Mouse (Mus musculus): ENCODE results near the gene Faf1. TPM values are rescaled to one million over a fixed set of nuclear protein-coding genes. Genes with fewer than 3 reads are reported as not detected.

Faf1 gene
- polyA plus RNA-seq, 1 experiment from 2014 or later: 33.9 TPM

- no peaks in the 10 kb centered on the region for H3K4me1 ChIP-seq (ENCODE audit: control insufficient read depth, insufficient read depth, low read length)
- 79% methylated on average over 5 of the region's 5 CpGs for WGBS
- no peaks in the 10 kb centered on the region for H3K9me3 ChIP-seq (ENCODE audit: control insufficient read depth, low read length)
- H3K4me2 ChIP-seq (ENCODE audit: low read depth, severe bottlenecking): no peak overlapping the region
- no peak overlapping the region for H3K9ac ChIP-seq (ENCODE audit: low read length)
- no peaks in the 10 kb centered on the region for H3K27me3 ChIP-seq (ENCODE audit: control insufficient read depth, insufficient read depth, low read length)
- no peak for DNase-seq (ENCODE audit: low spot score)
- H3K27ac ChIP-seq (replicated peaks; ENCODE audit: low read depth, low read length): no peak overlapping the region
- no peak overlapping the region for H3K4me3 ChIP-seq (ENCODE audit: low read depth, low read length)
- ATAC-seq (ENCODE audit: insufficient number of reproducible peaks, low FRiP score, low TSS enrichment, low read depth): no peak
- H3K36me3 ChIP-seq (ENCODE audit: control insufficient read depth, insufficient read depth, low read length): no peaks in the 10 kb centered on the region
Observed at GRCm38 (mm10) chr4:109649331-109649730, 27.1 kb upstream of the Faf1 start.

DNA sequence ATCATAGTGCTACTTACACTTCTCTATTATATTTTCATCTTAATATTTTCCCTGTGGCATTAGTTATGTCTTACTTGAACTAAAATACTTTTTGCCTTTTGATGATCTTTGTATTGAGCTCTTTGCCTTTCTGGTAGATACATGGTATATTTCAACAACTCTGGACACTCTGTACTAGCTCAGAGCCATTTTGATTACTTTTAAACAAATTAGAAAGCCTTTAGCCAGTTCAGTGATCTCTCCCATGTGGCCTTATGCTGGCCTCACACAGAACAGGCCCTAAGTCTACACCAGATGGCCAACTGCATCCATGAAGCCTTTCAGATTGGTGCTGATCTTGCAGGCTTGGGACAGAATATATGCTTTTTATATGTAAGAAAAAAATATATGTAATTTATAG lies 23.1 kb upstream of the Faf1 start:
- DNase-seq (ENCODE audit: low spot score) (no peak), ATAC-seq (ENCODE audit: insufficient number of reproducible peaks, low FRiP score, low TSS enrichment, low read depth) (no peak)
- no peak overlapping the region for H3K4me2 ChIP-seq (ENCODE audit: low read depth, severe bottlenecking)
- H3K27ac ChIP-seq (replicated peaks; ENCODE audit: low read depth, low read length): no peak overlapping the region
- H3K9ac ChIP-seq (ENCODE audit: low read length): no peak overlapping the region
- no peak overlapping the region for H3K4me3 ChIP-seq (ENCODE audit: low read depth, low read length)
- H3K4me1 ChIP-seq (ENCODE audit: control insufficient read depth, insufficient read depth, low read length): peaks cover 8% of the 10 kb centered on the region
- H3K9me3 ChIP-seq (ENCODE audit: control insufficient read depth, low read length): no peaks in the 10 kb centered on the region
- H3K36me3 ChIP-seq (ENCODE audit: control insufficient read depth, insufficient read depth, low read length): no peaks in the 10 kb centered on the region
- H3K27me3 ChIP-seq (ENCODE audit: control insufficient read depth, insufficient read depth, low read length): peaks cover 20% of the 10 kb centered on the region

GRCm38 (mm10) chr4:109654701-109655100 lies 21.7 kb upstream of the Faf1 start:
- peaks cover 8% of the 10 kb centered on the region for H3K4me1 ChIP-seq (ENCODE audit: control insufficient read depth, insufficient read depth, low read length)
- H3K27me3 ChIP-seq (ENCODE audit: control insufficient read depth, insufficient read depth, low read length): peaks cover 31% of the 10 kb centered on the region
- no peak overlapping the region for H3K4me2 ChIP-seq (ENCODE audit: low read depth, severe bottlenecking)
- no peak overlapping the region for H3K27ac ChIP-seq (replicated peaks; ENCODE audit: low read depth, low read length)
- no peak for ATAC-seq (ENCODE audit: insufficient number of reproducible peaks, low FRiP score, low TSS enrichment, low read depth)
- no peak overlapping the region for H3K9ac ChIP-seq (ENCODE audit: low read length)
- 50% methylated on average over 2 of the region's 2 CpGs for WGBS
- H3K36me3 ChIP-seq (ENCODE audit: control insufficient read depth, insufficient read depth, low read length): no peaks in the 10 kb centered on the region
- no peak for DNase-seq (ENCODE audit: low spot score)
- H3K9me3 ChIP-seq (ENCODE audit: control insufficient read depth, low read length): no peaks in the 10 kb centered on the region
- no peak overlapping the region for H3K4me3 ChIP-seq (ENCODE audit: low read depth, low read length)

GRCm38 (mm10) chr4:109655738-109656137 lies 20.6 kb upstream of the Faf1 start:
- H3K4me1 ChIP-seq (ENCODE audit: control insufficient read depth, insufficient read depth, low read length): peaks cover 8% of the 10 kb centered on the region
- H3K27ac ChIP-seq (replicated peaks; ENCODE audit: low read depth, low read length): no peak overlapping the region
- DNase-seq (ENCODE audit: low spot score): no peak
- WGBS: 36% methylated on average over 2 of the region's 2 CpGs
- no peaks in the 10 kb centered on the region for H3K9me3 ChIP-seq (ENCODE audit: control insufficient read depth, low read length)
- ATAC-seq (ENCODE audit: insufficient number of reproducible peaks, low FRiP score, low TSS enrichment, low read depth): no peak
- no peak overlapping the region for H3K4me3 ChIP-seq (ENCODE audit: low read depth, low read length)
- peaks cover 38% of the 10 kb centered on the region for H3K27me3 ChIP-seq (ENCODE audit: control insufficient read depth, insufficient read depth, low read length)
- no peak overlapping the region for H3K9ac ChIP-seq (ENCODE audit: low read length)
- no peaks in the 10 kb centered on the region for H3K36me3 ChIP-seq (ENCODE audit: control insufficient read depth, insufficient read depth, low read length)
- H3K4me2 ChIP-seq (ENCODE audit: low read depth, severe bottlenecking): no peak overlapping the region

DNA sequence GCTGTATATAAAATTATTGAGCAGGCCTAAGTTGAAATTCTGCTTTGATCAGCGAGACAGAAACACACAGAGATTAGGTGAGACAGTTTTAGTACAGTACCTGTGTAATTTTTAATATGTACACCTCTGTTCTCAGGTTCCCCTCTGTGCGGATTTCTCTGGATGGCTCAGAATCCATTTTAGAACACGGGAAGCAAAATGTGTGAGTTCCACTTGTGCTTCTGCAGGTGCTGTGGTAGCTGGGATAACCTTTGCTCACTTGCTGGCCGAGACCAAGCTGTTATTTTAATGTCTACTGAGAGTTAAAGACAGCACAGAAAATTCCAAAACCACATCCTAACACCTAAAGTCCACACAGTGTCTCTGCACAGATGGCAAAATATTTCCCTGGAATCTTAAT lies 20.1 kb upstream of the Faf1 start:
- Histone ChIP-seq H3K27ac (replicated peaks; ENCODE audit: low read depth, low read length) (no peak overlapping the region), H3K9me3 (ENCODE audit: control insufficient read depth, low read length) (no peaks in the 10 kb centered on the region), H3K9ac (ENCODE audit: low read length) (no peak overlapping the region), H3K27me3 (ENCODE audit: control insufficient read depth, insufficient read depth, low read length) (peaks cover 42% of the 10 kb centered on the region), H3K36me3 (ENCODE audit: control insufficient read depth, insufficient read depth, low read length) (no peaks in the 10 kb centered on the region), H3K4me2 (ENCODE audit: low read depth, severe bottlenecking) (no peak overlapping the region), H3K4me1 (ENCODE audit: control insufficient read depth, insufficient read depth, low read length) (peaks cover 8% of the 10 kb centered on the region), H3K4me3 (ENCODE audit: low read depth, low read length) (no peak overlapping the region)
- ATAC-seq (ENCODE audit: insufficient number of reproducible peaks, low FRiP score, low TSS enrichment, low read depth) (no peak), DNase-seq (ENCODE audit: low spot score) (peak; percentile 45)
- WGBS: 8% methylated on average over 4 of the region's 4 CpGs

DNA sequence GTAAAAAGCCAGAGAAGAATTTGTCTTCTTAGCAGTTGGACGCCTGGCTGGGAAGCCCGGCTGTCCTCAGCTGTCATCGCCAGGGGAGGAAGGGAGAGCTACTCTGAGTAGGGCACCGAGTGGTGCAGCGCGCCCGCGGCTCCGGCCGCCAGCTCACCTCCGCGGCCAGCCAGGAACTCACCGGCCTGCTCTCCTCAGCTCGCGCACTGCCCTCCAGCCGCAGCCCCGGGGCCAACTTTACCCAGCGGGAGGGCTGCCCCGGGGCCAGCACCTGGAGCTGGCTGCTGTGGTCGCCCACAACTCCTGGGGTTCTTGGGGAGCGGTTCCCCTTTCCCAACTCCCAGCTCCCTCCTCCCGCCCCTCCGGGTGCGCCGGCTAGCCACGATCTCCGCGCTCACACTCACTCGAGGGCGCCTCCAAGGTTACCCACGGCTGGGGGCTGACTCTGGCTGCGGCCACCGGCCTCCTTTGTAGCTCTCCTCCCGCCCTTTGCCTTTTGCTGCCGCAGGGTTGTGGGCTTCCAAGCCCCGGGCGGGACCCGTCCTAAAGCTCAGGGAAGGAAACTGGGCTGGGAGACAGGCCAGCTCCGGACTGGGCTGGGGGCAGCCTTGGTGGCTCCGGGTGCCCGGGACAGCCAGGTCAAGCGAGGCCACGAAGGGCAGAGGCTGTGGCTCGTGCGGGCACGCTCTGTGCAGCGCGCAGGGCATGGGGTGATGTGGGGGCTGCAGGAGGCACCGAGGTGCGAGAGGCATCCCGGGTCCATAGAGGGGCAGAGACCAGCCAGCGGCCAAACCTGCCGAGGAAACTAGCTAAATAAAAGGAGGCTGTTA lies 19.2 kb upstream of the Faf1 start:
- 0% methylated on average over 43 of the region's 53 CpGs for WGBS
- Histone ChIP-seq H3K36me3 (ENCODE audit: control insufficient read depth, insufficient read depth, low read length) (no peaks in the 10 kb centered on the region), H3K27ac (replicated peaks; ENCODE audit: low read depth, low read length) (no peak overlapping the region), H3K9me3 (ENCODE audit: control insufficient read depth, low read length) (no peaks in the 10 kb centered on the region), H3K27me3 (ENCODE audit: control insufficient read depth, insufficient read depth, low read length) (peaks cover 48% of the 10 kb centered on the region), H3K9ac (ENCODE audit: low read length) (0 out of 2 replicates have a peak overlapping the region, but pooled peaks have one; percentile 22), H3K4me3 (ENCODE audit: low read depth, low read length) (peak overlapping the region; percentile 26), H3K4me1 (ENCODE audit: control insufficient read depth, insufficient read depth, low read length) (peaks cover 8% of the 10 kb centered on the region), H3K4me2 (ENCODE audit: low read depth, severe bottlenecking) (peak overlapping the region; percentile 53)
- ATAC-seq (ENCODE audit: insufficient number of reproducible peaks, low FRiP score, low TSS enrichment, low read depth) (peak; percentile 82), DNase-seq (ENCODE audit: low spot score) (peak; percentile 71)

- peaks cover 8% of the 10 kb centered on the region for H3K4me1 ChIP-seq (ENCODE audit: control insufficient read depth, insufficient read depth, low read length)
- DNase-seq (ENCODE audit: low spot score): peak; percentile 59
- peak overlapping the region; percentile 26; the same call in 1 of the 2 replicates for H3K4me3 ChIP-seq (ENCODE audit: low read depth, low read length)
- no peak overlapping the region for H3K9ac ChIP-seq (ENCODE audit: low read length)
- peak overlapping the region; percentile 53; the same call in 1 of the 2 replicates for H3K4me2 ChIP-seq (ENCODE audit: low read depth, severe bottlenecking)
- ATAC-seq (ENCODE audit: insufficient number of reproducible peaks, low FRiP score, low TSS enrichment, low read depth): no peak
- 2% methylated on average over 20 of the region's 20 CpGs for WGBS
- H3K27ac ChIP-seq (replicated peaks; ENCODE audit: low read depth, low read length): no peak overlapping the region
- H3K36me3 ChIP-seq (ENCODE audit: control insufficient read depth, insufficient read depth, low read length): no peaks in the 10 kb centered on the region
- H3K27me3 ChIP-seq (ENCODE audit: control insufficient read depth, insufficient read depth, low read length): peaks cover 51% of the 10 kb centered on the region
- H3K9me3 ChIP-seq (ENCODE audit: control insufficient read depth, low read length): no peaks in the 10 kb centered on the region
Observed at GRCm38 (mm10) chr4:109657851-109658500, 18.4 kb upstream of the Faf1 start.

DNA sequence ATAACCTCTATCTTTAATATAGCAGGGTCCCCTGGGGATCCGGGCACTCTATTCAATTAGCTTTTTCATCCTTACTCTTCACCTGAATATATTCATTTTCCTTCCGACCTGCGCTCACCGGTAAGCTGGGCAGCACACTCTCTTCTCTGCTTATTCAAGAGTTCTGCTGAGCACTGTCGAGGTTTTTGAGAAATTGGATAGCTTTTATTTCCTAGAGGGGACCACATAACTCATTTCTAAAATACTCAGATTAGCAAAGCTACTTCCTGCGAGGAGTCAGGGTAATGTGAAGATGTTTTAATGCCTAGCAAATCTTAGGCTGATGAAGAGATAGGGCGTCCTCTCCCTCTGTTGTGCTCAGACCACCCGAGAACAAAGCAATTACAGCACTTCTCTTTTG lies 17.6 kb upstream of the Faf1 start:
- ATAC-seq (ENCODE audit: insufficient number of reproducible peaks, low FRiP score, low TSS enrichment, low read depth): no peak
- peak; percentile 30 for DNase-seq (ENCODE audit: low spot score)
- H3K9ac ChIP-seq (ENCODE audit: low read length): no peak overlapping the region
- H3K4me2 ChIP-seq (ENCODE audit: low read depth, severe bottlenecking): no peak overlapping the region
- H3K36me3 ChIP-seq (ENCODE audit: control insufficient read depth, insufficient read depth, low read length): no peaks in the 10 kb centered on the region
- no peak overlapping the region for H3K27ac ChIP-seq (replicated peaks; ENCODE audit: low read depth, low read length)
- WGBS: 3% methylated on average over 8 of the region's 8 CpGs
- H3K9me3 ChIP-seq (ENCODE audit: control insufficient read depth, low read length): no peaks in the 10 kb centered on the region
- peaks cover 8% of the 10 kb centered on the region for H3K4me1 ChIP-seq (ENCODE audit: control insufficient read depth, insufficient read depth, low read length)
- H3K27me3 ChIP-seq (ENCODE audit: control insufficient read depth, insufficient read depth, low read length): peaks cover 51% of the 10 kb centered on the region
- H3K4me3 ChIP-seq (ENCODE audit: low read depth, low read length): no peak overlapping the region
